14 mouse cellular contexts compared by ENCODE assay signal in genomic region chr13:89375526-89376474, GRCm38 (mm10).
"Had no signal": no experiment of that assay in that cellular context is flagged by ENCODE, and none has a peak within 500 bp of the region (broad histone marks: within the 10 kb centered on the region; RNA-seq: fewer than 3 reads in every experiment).

No protein-coding gene starts in this region.

- H3K4me1 ChIP-seq: limb, embryonic 15.5 days; liver, embryonic 13.5 days; neural tube, embryonic 15.5 days had no signal

- H3K9me3 ChIP-seq: limb, embryonic 15.5 days; liver, embryonic 13.5 days; midbrain, embryonic 15.5 days; neural tube, embryonic 15.5 days had no signal

- H3K4me2 ChIP-seq: limb, embryonic 15.5 days; liver, embryonic 13.5 days; midbrain, embryonic 11.5 days; midbrain, embryonic 15.5 days; neural tube, embryonic 15.5 days had no signal

- H3K36me3 ChIP-seq: limb, embryonic 15.5 days; liver, embryonic 13.5 days; midbrain, embryonic 15.5 days; neural tube, embryonic 15.5 days had no signal

- H3K27ac ChIP-seq: limb, embryonic 15.5 days; liver, embryonic 13.5 days; midbrain, embryonic 15.5 days; neural tube, embryonic 15.5 days had no signal

- H3K4me3 ChIP-seq: limb, embryonic 15.5 days; liver, embryonic 13.5 days; midbrain, embryonic 15.5 days; neural tube, embryonic 15.5 days had no signal

- H3K9ac ChIP-seq: limb, embryonic 15.5 days; liver, embryonic 13.5 days; midbrain, embryonic 15.5 days; neural tube, embryonic 15.5 days had no signal

- H3K27me3 ChIP-seq: limb, embryonic 15.5 days; liver, embryonic 13.5 days; midbrain, embryonic 15.5 days; neural tube, embryonic 15.5 days had no signal

- ATAC-seq: midbrain, embryonic 15.5 days had no signal

- DNase-seq: kidney, adult 8-10 months; kidney, postnatal 25 days; layer of hippocampus, adult 9-11 months; layer of hippocampus, postnatal 36 days; liver, embryonic 13.5 days; lung, adult 18-20 months; right cerebral cortex, postnatal 4 days; spleen, adult 18-20 months; thymus, adult 18-20 months; thymus, postnatal 14 days had no signal
